7 mouse cellular contexts compared by ENCODE assay signal in genomic region chr1:191075199-191075883, GRCm38 (mm10). TPM values are rescaled to one million over a fixed set of nuclear protein-coding genes. Genes with fewer than 3 reads are reported as not detected.
DNase-seq lines count a peak whose midpoint lies in the region; ATAC-seq and TF ChIP-seq lines count a peak whose summit lies in the region.

No protein-coding gene starts in this region.

- H3K4me2 ChIP-seq in liver, postnatal 0 days (ENCODE audit: low read depth, low read length), result 0 out of 2 replicates have a peak overlapping the region, but pooled peaks have one; percentile 22

- DNase-seq in thymus, postnatal 4 days, result peak; percentile 30
- no peak for DNase-seq in thymus, adult 2 months
- DNase-seq in frontal cortex, postnatal 36 days (ENCODE audit: low spot score in 2 of 2), result peak; percentile 27 to 59
- DNase-seq in kidney, adult 8-10 months, result peak; percentile 64 to 70
- DNase-seq in liver, postnatal 0 days, result peak; percentile 41
- peak; percentile 65 to 70 for DNase-seq in right cerebral cortex, postnatal 10 days (ENCODE audit: low spot score in 2 of 2)

- no peaks in the 10 kb centered on the region for H3K27me3 ChIP-seq in thymus, adult 2 months (ENCODE audit: control insufficient read depth, insufficient read depth, low read length)
- no peaks in the 10 kb centered on the region for H3K27me3 ChIP-seq in liver, postnatal 0 days (ENCODE audit: insufficient read depth, low read length)

- no peak overlapping the region for H3K27ac ChIP-seq in thymus, adult 2 months (ENCODE audit: control insufficient read depth, insufficient read depth, low read length)
- H3K27ac ChIP-seq in bone marrow macrophage, adult 2 months (ENCODE audit: insufficient read depth, low read depth, low read length), result peak overlapping the region; percentile 47
- H3K27ac ChIP-seq in liver, postnatal 0 days (ENCODE audit: low read depth), result peak overlapping the region; percentile 59

- WGBS in thymus, adult 2 months, result 72% methylated on average over 10 of the region's 10 CpGs
- WGBS in liver, postnatal 0 days (ENCODE audit: insufficient replicate concordance), result 55% methylated on average over 10 of the region's 10 CpGs

- H3K4me1 ChIP-seq in thymus, adult 2 months (replicated peaks; ENCODE audit: control insufficient read depth, insufficient read depth, low read length), result no peaks in the 10 kb centered on the region
- peaks cover 48% of the 10 kb centered on the region for H3K4me1 ChIP-seq in bone marrow macrophage, adult 2 months (ENCODE audit: control insufficient read depth, insufficient read depth, low read length)
- H3K4me1 ChIP-seq in liver, postnatal 0 days (ENCODE audit: insufficient read depth), result peaks cover 13% of the 10 kb centered on the region

- no peak for TF ChIP-seq CTCF in thymus, adult 2 months (IDR thresholded peaks at IDR 0.05; ENCODE audit: borderline replicate concordance, control insufficient read depth, extremely low read depth, insufficient read depth, low read length, poor library complexity)
- peak; percentile 73 for TF ChIP-seq CTCF in bone marrow macrophage, adult 2 months (IDR thresholded peaks at IDR 0.05; ENCODE audit: low read depth, low read length)
- peak; percentile 78 for TF ChIP-seq CTCF in liver, postnatal 0 days (IDR thresholded peaks at IDR 0.05; ENCODE audit: low read depth)

- H3K4me3 ChIP-seq in thymus, adult 2 months (ENCODE audit: control insufficient read depth, insufficient read depth, low read length), result no peak overlapping the region
- H3K4me3 ChIP-seq in bone marrow macrophage, adult 2 months (ENCODE audit: insufficient read depth, low read length), result no peak overlapping the region
- no peak overlapping the region for H3K4me3 ChIP-seq in liver, postnatal 0 days (ENCODE audit: low read depth, low read length)

- ATAC-seq in liver, postnatal 0 days, result peak; percentile 33

- no peaks in the 10 kb centered on the region for H3K9me3 ChIP-seq in liver, postnatal 0 days (ENCODE audit: low read length)

- no peak for TF ChIP-seq EP300 in liver, postnatal 0 days (IDR thresholded peaks at IDR 0.05; ENCODE audit: low read depth)

- H3K36me3 ChIP-seq in thymus, adult 2 months (ENCODE audit: control insufficient read depth, insufficient read depth, low read length), result peaks cover 27% of the 10 kb centered on the region; the same call in 1 of the 2 replicates
- H3K36me3 ChIP-seq in liver, postnatal 0 days (replicated peaks; ENCODE audit: insufficient read depth, low read length), result peaks cover 49% of the 10 kb centered on the region

- H3K9ac ChIP-seq in liver, postnatal 0 days (replicated peaks), result no peak overlapping the region

- no peak for TF ChIP-seq POLR2A in thymus, adult 2 months (IDR thresholded peaks at IDR 0.05; ENCODE audit: control insufficient read depth, extremely low read depth, insufficient read depth, low read length, poor library complexity)
- TF ChIP-seq POLR2A in bone marrow macrophage, adult 2 months (IDR thresholded peaks at IDR 0.05; ENCODE audit: borderline replicate concordance, low read depth, low read length), result no peak

RNA-seq across cellular contexts. Expression of gene Nsl1, which starts 12.5 kb away (rescaled TPM):
- 8.1 and 17.6 TPM in 2 replicates for polyA plus RNA-seq in thymus, adult 2 months (2012; rRNA removed)
- polyA plus RNA-seq in bone marrow macrophage, adult 2 months (2012; ENCODE audit: insufficient read depth, insufficient read length, missing spikeins), result 7.7 and 9.5 TPM in 2 replicates
- polyA plus RNA-seq in liver, postnatal 0 days (2015; fragmentation: Nextera tagmentation; extraction: Ambion mirVana), result 5.2 and 5.7 TPM in 2 replicates

RNA-seq across cellular contexts. Expression of gene Tatdn3, which starts 12.6 kb away (rescaled TPM):
- 4.6 and 5.2 TPM in 2 replicates for polyA plus RNA-seq in thymus, adult 2 months (2012; rRNA removed)
- 19.0 and 19.1 TPM in 2 replicates for polyA plus RNA-seq in bone marrow macrophage, adult 2 months (2012; ENCODE audit: insufficient read depth, insufficient read length, missing spikeins)
- 6.0 and 6.5 TPM in 2 replicates for polyA plus RNA-seq in liver, postnatal 0 days (2015; fragmentation: Nextera tagmentation; extraction: Ambion mirVana)

RNA-seq across cellular contexts. Expression of gene Batf3, which starts 22.3 kb away (rescaled TPM):
- polyA plus RNA-seq in thymus, adult 2 months (2012; rRNA removed), result 12.6 and 18.4 TPM in 2 replicates
- 5.6 and 7.0 TPM in 2 replicates for polyA plus RNA-seq in bone marrow macrophage, adult 2 months (2012; ENCODE audit: insufficient read depth, insufficient read length, missing spikeins)
- 1.6 and 2.2 TPM in 2 replicates for polyA plus RNA-seq in liver, postnatal 0 days (2015; fragmentation: Nextera tagmentation; extraction: Ambion mirVana)

RNA-seq across cellular contexts. Expression of gene Spata45, which starts 38.9 kb away (rescaled TPM):
- polyA plus RNA-seq in thymus, adult 2 months (2012; rRNA removed), result not detected in 2 replicates
- not detected in 2 replicates for polyA plus RNA-seq in bone marrow macrophage, adult 2 months (2012; ENCODE audit: insufficient read depth, insufficient read length, missing spikeins)
- polyA plus RNA-seq in liver, postnatal 0 days (2015; fragmentation: Nextera tagmentation; extraction: Ambion mirVana), result 0.49 TPM in 1 of 2 replicates, not detected in the other

RNA-seq across cellular contexts. Expression of gene Flvcr1, which starts 49.4 kb away (rescaled TPM):
- polyA plus RNA-seq in thymus, adult 2 months (2012; rRNA removed), result 56.7 and 58.9 TPM in 2 replicates
- 30.3 and 33.8 TPM in 2 replicates for polyA plus RNA-seq in bone marrow macrophage, adult 2 months (2012; ENCODE audit: insufficient read depth, insufficient read length, missing spikeins)
- polyA plus RNA-seq in liver, postnatal 0 days (2015; fragmentation: Nextera tagmentation; extraction: Ambion mirVana), result 2.6 and 3.0 TPM in 2 replicates
